Mouse (Mus musculus): ENCODE measurements at regions not wholly inside any gene's neighbourhood (a gene's known extent, or its start where the extent isn't known, plus 50 kb on each side); places are given as distances from the start of the nearest gene placed in this dataset.

DNA sequence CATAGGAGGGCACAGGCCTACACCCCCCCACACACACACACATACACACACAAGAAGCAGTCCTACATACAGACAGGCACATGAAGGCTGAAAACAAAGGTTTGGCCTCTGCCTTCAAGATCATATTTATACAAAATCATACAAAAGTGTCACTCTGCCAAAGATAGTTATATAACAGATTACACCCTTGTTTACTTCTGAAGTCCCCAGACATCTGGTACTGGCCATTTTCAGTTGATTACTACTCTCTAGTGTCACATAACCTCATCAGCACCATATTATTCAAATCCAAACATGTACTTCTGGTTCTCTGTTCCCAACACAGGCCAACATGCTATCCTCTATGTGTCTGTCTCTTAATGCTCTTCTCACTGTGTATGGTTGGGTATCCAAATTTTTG lies 619.7 kb downstream of the Nova1 start:
- H3K36me3 ChIP-seq (ENCODE audit: control insufficient read depth, insufficient read depth, low read length): no peaks in the 10 kb centered on the region

DNA sequence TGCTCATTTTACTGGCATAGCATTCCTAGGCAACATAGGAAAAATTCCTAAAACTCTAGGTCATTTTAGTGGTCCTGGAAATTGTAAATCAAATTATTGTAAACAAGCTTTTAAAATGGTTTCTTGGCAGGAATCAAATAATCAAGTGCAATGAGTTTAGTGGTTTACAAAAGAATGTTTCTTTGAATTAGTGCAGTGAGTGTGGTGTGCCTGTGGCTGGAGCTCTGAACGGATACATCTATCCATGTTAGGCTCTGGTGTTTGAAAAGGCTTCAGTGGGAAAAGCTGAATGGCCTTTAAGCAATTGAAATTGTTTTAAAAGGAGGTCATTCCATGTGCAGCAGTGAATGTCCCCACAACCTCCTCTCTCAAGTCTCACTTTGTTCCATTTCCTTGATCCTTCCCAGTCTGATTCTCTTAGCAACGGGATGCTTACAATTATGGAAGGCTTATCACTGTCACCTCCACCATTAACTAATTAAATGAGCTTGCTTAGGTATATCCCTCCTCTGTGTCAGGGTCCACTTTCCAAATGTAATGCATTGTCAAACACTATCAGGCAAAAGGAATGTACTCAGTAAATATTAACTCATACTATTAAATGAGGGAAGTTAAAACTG lies 621.1 kb downstream of the Nova1 start:
- TF ChIP-seq CTCF (IDR thresholded peaks at IDR 0.05; ENCODE audit: control insufficient read depth, insufficient read depth, insufficient replicate concordance, low read depth, low read length) (no peak), POLR2A (IDR thresholded peaks at IDR 0.05; ENCODE audit: control insufficient read depth, low read depth, low read length) (no peak)
- no peaks in the 10 kb centered on the region for H3K4me1 ChIP-seq (ENCODE audit: control insufficient read depth, insufficient read depth, low read length)

More for the DNA sequence above, 619.7 kb downstream of the Nova1 start:
- no peaks in the 10 kb centered on the region for H3K27me3 ChIP-seq (ENCODE audit: control insufficient read depth, insufficient read depth, low read length)
- no peak overlapping the region for H3K27ac ChIP-seq (ENCODE audit: control insufficient read depth, insufficient read depth, low read depth, low read length)
- no peaks in the 10 kb centered on the region for H3K4me1 ChIP-seq (ENCODE audit: control insufficient read depth, insufficient read depth, low read length)
- TF ChIP-seq POLR2A (IDR thresholded peaks at IDR 0.05; ENCODE audit: control insufficient read depth, low read depth, low read length) (no peak), CTCF (IDR thresholded peaks at IDR 0.05; ENCODE audit: control insufficient read depth, insufficient read depth, insufficient replicate concordance, low read depth, low read length) (no peak)
- H3K4me3 ChIP-seq (ENCODE audit: control insufficient read depth, low read depth, low read length): no peak overlapping the region

DNA sequence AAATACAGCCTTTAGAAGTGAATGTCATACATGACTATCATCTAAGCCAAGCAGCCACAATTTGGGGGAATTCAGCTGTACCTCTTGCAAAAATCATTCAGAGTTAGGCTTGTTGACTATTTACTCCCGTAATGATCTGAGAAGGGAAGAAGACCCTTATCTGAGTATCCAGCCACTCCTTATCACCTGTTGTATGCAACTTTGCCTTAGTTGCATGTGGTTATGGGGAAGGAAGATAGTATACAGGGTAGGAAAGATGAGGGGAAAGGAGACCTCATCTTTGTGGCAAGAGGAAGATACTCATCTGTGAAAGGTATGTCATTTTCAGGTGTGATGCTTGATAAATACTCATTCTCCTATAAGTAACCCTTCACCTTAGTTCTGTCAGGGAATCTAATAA lies 624.6 kb downstream of the Nova1 start:
- H3K4me1 ChIP-seq (ENCODE audit: control insufficient read depth, insufficient read depth, low read length): no peaks in the 10 kb centered on the region
- TF ChIP-seq POLR2A (IDR thresholded peaks at IDR 0.05; ENCODE audit: control insufficient read depth, low read depth, low read length): no peak
- no peak for TF ChIP-seq CTCF (IDR thresholded peaks at IDR 0.05; ENCODE audit: control insufficient read depth, insufficient read depth, insufficient replicate concordance, low read depth, low read length)
- H3K27me3 ChIP-seq (ENCODE audit: control insufficient read depth, insufficient read depth, low read length): no peaks in the 10 kb centered on the region
- H3K4me3 ChIP-seq (ENCODE audit: control insufficient read depth, low read depth, low read length): no peak overlapping the region
- no peak overlapping the region for H3K27ac ChIP-seq (ENCODE audit: control insufficient read depth, insufficient read depth, low read depth, low read length)
- no peaks in the 10 kb centered on the region for H3K36me3 ChIP-seq (ENCODE audit: control insufficient read depth, insufficient read depth, low read length)

More for the DNA sequence above, 621.1 kb downstream of the Nova1 start:
- no peak overlapping the region for H3K4me3 ChIP-seq (ENCODE audit: control insufficient read depth, low read depth, low read length)
- no peaks in the 10 kb centered on the region for H3K27me3 ChIP-seq (ENCODE audit: control insufficient read depth, insufficient read depth, low read length)
- no peaks in the 10 kb centered on the region for H3K36me3 ChIP-seq (ENCODE audit: control insufficient read depth, insufficient read depth, low read length)
- no peak overlapping the region for H3K27ac ChIP-seq (ENCODE audit: control insufficient read depth, insufficient read depth, low read depth, low read length)

Data from testis, adult 2 months (tissue).